Mouse (Mus musculus) liver, embryonic 14.5 days (tissue): ENCODE results near the gene Ramac.

Source experiments
- CTCF ChIP-seq: IDR thresholded peaks from 2 replicates; pipeline ENCODE4 v1.5.1; 2016; ENCODE audit warnings: antibody characterized with exemption, low read depth, control low read depth
- EP300 ChIP-seq: IDR thresholded peaks from 2 replicates; pipeline ENCODE4 v1.6.1; 2016; ENCODE audit warnings: antibody characterized with exemption, low read depth

GRCm38 (mm10) chr7:81731181-81731651 is 31.5 kb upstream of the Ramac start:
- TF ChIP-seq CTCF (no peak), EP300 (no peak)
